Mouse (Mus musculus) stomach, embryonic 15.5 days (tissue): ENCODE results near the gene Txndc16. TPM values are rescaled to one million over a fixed set of nuclear protein-coding genes. Genes with fewer than 3 reads are reported as not detected.

Source experiments
- ATAC-seq: fragments of 200-750 bp; cut with Nextera tagmentation; 2 replicates; pipeline ENCODE4 v1.8.0; 2017; ENCODE audit warnings: low read depth, moderate number of reproducible peaks, moderate TSS enrichment; ENCODE audit not compliant: insufficient read depth, low FRiP score
- H3K27ac ChIP-seq: fragments of 300-500 bp; sonication (generic); 2 replicates; pipeline ENCODE4 v1.5.1; 2015; ENCODE audit warnings: mild to moderate bottlenecking, inconsistent platforms
- H3K27me3 ChIP-seq: fragments of 300-500 bp; sonication (generic); replicated peaks from 2 replicates; pipeline ENCODE4 v1.6.1; 2015; ENCODE audit warnings: inconsistent platforms
- H3K36me3 ChIP-seq: fragments of 300-500 bp; sonication (generic); 2 replicates; pipeline ENCODE4 v1.6.1; 2015; ENCODE audit warnings: inconsistent platforms
- H3K4me1 ChIP-seq: fragments of 300-500 bp; sonication (generic); 2 replicates; pipeline ENCODE4 v1.6.1; 2015; ENCODE audit warnings: inconsistent platforms
- H3K4me2 ChIP-seq: fragments of 300-500 bp; sonication (generic); 2 replicates; pipeline ENCODE4 v1.6.1; 2015; ENCODE audit warnings: mild to moderate bottlenecking, inconsistent platforms
- H3K4me3 ChIP-seq: fragments of 300-500 bp; sonication (generic); replicated peaks from 2 replicates; pipeline ENCODE4 v1.5.1; 2015; ENCODE audit warnings: inconsistent platforms
- H3K9ac ChIP-seq: fragments of 300-500 bp; sonication (generic); 2 replicates; pipeline ENCODE4 v1.6.1; 2015; ENCODE audit warnings: inconsistent platforms
- H3K9me3 ChIP-seq: fragments of 300-500 bp; sonication (generic); 2 replicates; pipeline ENCODE4 v1.6.1; 2016; ENCODE audit warnings: inconsistent platforms
- WGBS: fragments of 180-500 bp; shearing (Covaris S2); methylation state at CpG from one replicate; pipeline ENCODE4 v1.1.7; 2015; 5-methylcytosine and 5-hydroxymethylcytosine counted together
- polyA plus RNA-seq: library from polyadenylated mRNA; unstranded; fragments of >200 nt; fragmentation: Nextera tagmentation; extraction: Ambion mirVana; gene quantifications from 2 replicates; pipeline ENCODE4 v1.2.1, GENCODE M21; 2015

The Txndc16 gene
- 11.2 and 11.3 TPM in 2 replicates for polyA plus RNA-seq

GRCm38 (mm10) chr14:45220090-45220956 is at the start of gene Txndc16:
TSS of gene Txndc16 (minus strand) at chr14:45220328.
- Histone ChIP-seq H3K36me3 (no peaks in the 10 kb centered on the region), H3K4me3 (peak within 1 kb of the TSS; percentile 66), H3K27me3 (no peaks in the 10 kb centered on the region), H3K4me1 (no peaks in the 10 kb centered on the region), H3K4me2 (peak within 1 kb of the TSS; percentile 95), H3K9me3 (no peaks in the 10 kb centered on the region), H3K27ac (peak within 1 kb of the TSS; percentile 91), H3K9ac (peak within 1 kb of the TSS; percentile 59)
- ATAC-seq: peak; percentile 6; the same call in 1 of the 2 replicates
- WGBS: under 1% methylated on average over 59 of the region's 59 CpGs

DNA sequence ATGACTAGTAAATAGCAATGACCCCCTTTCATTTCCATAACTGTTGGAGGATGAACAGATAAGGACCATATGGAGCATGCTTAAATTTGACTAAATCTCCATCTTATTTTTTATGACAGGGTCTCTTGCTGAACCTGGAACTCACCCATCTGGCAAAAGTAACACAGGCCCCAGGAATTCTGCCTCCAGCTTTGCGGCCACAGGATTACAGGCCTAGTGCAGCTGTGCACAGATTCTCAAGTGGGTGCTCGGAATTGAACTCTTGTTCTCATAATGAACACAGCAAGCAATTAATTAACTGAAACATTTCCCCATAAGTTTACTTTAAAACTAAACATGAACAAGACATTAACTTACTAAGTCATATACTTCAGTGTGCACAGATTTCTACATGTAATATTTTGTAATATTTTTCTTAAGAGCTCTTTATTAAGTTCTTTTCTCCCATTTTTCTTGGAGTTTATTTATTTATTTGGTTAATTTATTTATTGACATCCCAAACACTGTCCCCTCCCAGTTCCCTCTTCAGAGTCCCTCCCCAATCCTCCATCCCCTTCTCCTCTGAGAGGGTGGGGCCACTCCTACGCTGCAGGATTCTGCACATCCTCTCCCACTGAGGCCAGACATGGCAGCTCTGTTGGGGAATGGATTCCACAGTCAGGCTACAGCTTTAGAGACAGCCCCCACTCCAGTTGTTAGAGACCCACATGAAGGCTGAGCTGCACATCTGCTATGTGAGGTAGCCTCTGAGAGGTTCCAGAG is 43.9 kb upstream of the Txndc16 start:
- H3K9me3 ChIP-seq: no peaks in the 10 kb centered on the region
- H3K36me3 ChIP-seq: no peaks in the 10 kb centered on the region
- no peaks in the 10 kb centered on the region for H3K4me1 ChIP-seq
- H3K27ac ChIP-seq: no peak overlapping the region
- H3K4me3 ChIP-seq: no peak overlapping the region
- no peak for ATAC-seq
- H3K9ac ChIP-seq: no peak overlapping the region
- H3K27me3 ChIP-seq: no peaks in the 10 kb centered on the region
- H3K4me2 ChIP-seq: no peak overlapping the region
- WGBS: 67% methylated on average over 3 of the region's 3 CpGs

DNA sequence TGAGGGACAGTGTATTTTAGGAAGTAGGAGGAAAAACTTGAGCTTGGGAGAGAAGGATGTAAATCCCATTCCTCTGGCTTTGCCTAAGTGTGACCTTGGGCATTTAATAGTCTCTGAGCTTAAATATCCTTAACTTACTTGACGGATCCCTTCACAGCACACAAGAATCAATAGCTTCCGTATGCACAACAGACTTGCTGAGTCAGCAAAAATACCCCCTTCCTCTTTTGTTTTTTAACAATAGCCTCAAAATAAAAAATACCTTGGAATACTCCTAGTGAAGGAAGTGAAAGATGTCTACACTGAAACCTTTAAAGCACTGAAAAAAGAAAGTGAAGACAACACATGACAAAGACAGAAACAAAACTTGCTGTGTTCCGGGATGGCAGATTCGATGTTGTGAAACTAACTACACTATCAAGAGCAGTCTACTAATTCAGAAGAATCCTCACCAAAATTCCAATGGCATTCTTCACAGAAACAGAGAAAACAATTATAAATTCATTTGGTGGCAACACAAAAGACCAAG is 31.5 kb upstream of the Txndc16 start:
- H3K4me3 ChIP-seq: no peak overlapping the region
- H3K9me3 ChIP-seq: no peaks in the 10 kb centered on the region
- H3K36me3 ChIP-seq: no peaks in the 10 kb centered on the region
- WGBS: 79% methylated on average over 4 of the region's 4 CpGs
- H3K4me2 ChIP-seq: no peak overlapping the region
- ATAC-seq: no peak
- H3K9ac ChIP-seq: no peak overlapping the region
- no peaks in the 10 kb centered on the region for H3K27me3 ChIP-seq
- H3K4me1 ChIP-seq: no peaks in the 10 kb centered on the region
- H3K27ac ChIP-seq: no peak overlapping the region

GRCm38 (mm10) chr14:45241613-45242012 is 21.5 kb upstream of the Txndc16 start:
- no peak overlapping the region for H3K27ac ChIP-seq
- H3K9me3 ChIP-seq: no peaks in the 10 kb centered on the region
- H3K27me3 ChIP-seq: no peaks in the 10 kb centered on the region
- H3K36me3 ChIP-seq: no peaks in the 10 kb centered on the region
- no peaks in the 10 kb centered on the region for H3K4me1 ChIP-seq
- no peak overlapping the region for H3K4me3 ChIP-seq
- WGBS: 51% methylated on average over 1 of the region's 1 CpGs
- no peak overlapping the region for H3K4me2 ChIP-seq
- no peak for ATAC-seq
- no peak overlapping the region for H3K9ac ChIP-seq

- no peak for ATAC-seq
Observed at GRCm38 (mm10) chr14:45239042-45239441, 18.9 kb upstream of the Txndc16 start.

GRCm38 (mm10) chr14:45220957-45221630 is 966 bp upstream of the Txndc16 start:
- no peak for ATAC-seq
- H3K4me1 ChIP-seq: no peaks in the 10 kb centered on the region
- H3K9me3 ChIP-seq: no peaks in the 10 kb centered on the region
- H3K9ac ChIP-seq: peak overlapping the region; percentile 1; the same call in 1 of the 2 replicates
- H3K4me3 ChIP-seq: peak overlapping the region; percentile 66
- peak overlapping the region; percentile 95 for H3K4me2 ChIP-seq
- H3K27me3 ChIP-seq: no peaks in the 10 kb centered on the region
- 12% methylated on average over 10 of the region's 11 CpGs for WGBS
- H3K36me3 ChIP-seq: no peaks in the 10 kb centered on the region
- H3K27ac ChIP-seq: no peak overlapping the region

More at GRCm38 (mm10) chr14:45239042-45239441, 18.9 kb upstream of the Txndc16 start:
- no peaks in the 10 kb centered on the region for H3K4me1 ChIP-seq
- no peaks in the 10 kb centered on the region for H3K9me3 ChIP-seq
- H3K4me2 ChIP-seq: no peak overlapping the region
- no peak overlapping the region for H3K4me3 ChIP-seq
- H3K9ac ChIP-seq: no peak overlapping the region
- 67% methylated on average over 2 of the region's 2 CpGs for WGBS
- no peak overlapping the region for H3K27ac ChIP-seq
- no peaks in the 10 kb centered on the region for H3K36me3 ChIP-seq
- no peaks in the 10 kb centered on the region for H3K27me3 ChIP-seq

DNA sequence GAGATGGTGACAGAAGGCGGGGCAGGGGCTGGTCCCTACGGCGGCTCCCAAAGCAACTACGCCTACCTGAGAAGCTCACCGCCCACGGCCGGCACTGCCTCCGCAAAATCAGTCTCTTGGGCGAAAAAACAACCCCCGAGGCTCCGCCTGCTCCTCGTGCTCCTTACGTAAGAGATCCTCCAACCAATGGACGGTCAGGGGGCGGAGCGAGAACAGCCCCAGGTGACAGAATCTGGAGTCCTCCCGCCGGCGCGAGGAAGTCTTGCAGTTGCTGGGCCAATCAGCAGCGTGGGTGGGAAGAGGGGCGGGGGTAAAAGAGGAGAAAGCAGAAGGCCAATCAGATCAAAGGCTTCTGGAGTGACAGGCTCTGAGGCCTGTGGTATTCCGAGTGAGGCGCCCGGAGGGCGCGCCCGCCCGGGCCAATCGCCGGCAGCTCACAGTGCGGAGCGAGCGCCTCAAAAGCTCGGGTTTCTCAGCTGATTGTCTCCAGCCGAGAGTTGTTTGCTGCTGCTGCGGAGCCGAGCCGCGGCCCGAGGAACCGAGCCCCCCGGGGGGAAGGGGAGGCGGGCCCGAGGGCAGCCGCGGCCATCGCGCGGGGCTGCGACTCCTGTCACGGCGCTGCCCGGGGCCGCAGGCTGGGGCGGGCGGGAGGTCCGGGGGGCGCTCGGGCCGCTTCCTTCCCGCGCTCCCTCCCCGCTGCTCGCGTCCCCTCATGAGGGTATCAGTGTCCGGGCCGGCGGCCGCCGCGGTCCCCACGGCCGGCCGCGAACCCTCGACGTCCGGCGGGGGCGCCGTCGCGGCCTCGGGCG is 643 bp downstream of the Txndc16 start, which contains the start of gene Gpr137c:
Gene Gpr137c (plus strand): TSS at position 437 of the 809 bp plus-strand sequence.
- H3K4me3 ChIP-seq: peak within 1 kb of the TSS; percentile 66
- H3K4me1 ChIP-seq: no peaks in the 10 kb centered on the region
- peak within 1 kb of the TSS; percentile 95 for H3K4me2 ChIP-seq
- no peaks in the 10 kb centered on the region for H3K9me3 ChIP-seq
- WGBS: under 1% methylated on average over 73 of the region's 86 CpGs
- H3K36me3 ChIP-seq: no peaks in the 10 kb centered on the region
- ATAC-seq: peak; percentile 98
- H3K9ac ChIP-seq: peak within 1 kb of the TSS; percentile 59
- no peaks in the 10 kb centered on the region for H3K27me3 ChIP-seq
- H3K27ac ChIP-seq: peak within 1 kb of the TSS; percentile 91

- Histone ChIP-seq H3K9ac (no peak overlapping the region), H3K36me3 (no peaks in the 10 kb centered on the region), H3K4me1 (no peaks in the 10 kb centered on the region), H3K27me3 (no peaks in the 10 kb centered on the region), H3K27ac (no peak overlapping the region), H3K9me3 (no peaks in the 10 kb centered on the region), H3K4me3 (no peak overlapping the region), H3K4me2 (no peak overlapping the region)
- no peak for ATAC-seq
- WGBS: 75% methylated on average over 4 of the region's 4 CpGs
Observed at GRCm38 (mm10) chr14:45217693-45218092, 2.4 kb downstream of the Txndc16 start.

- WGBS: 91% methylated on average over 9 of the region's 9 CpGs
- Histone ChIP-seq H3K27me3 (no peaks in the 10 kb centered on the region), H3K4me3 (no peak overlapping the region), H3K4me1 (no peaks in the 10 kb centered on the region), H3K4me2 (no peak overlapping the region), H3K9ac (no peak overlapping the region), H3K27ac (no peak overlapping the region), H3K9me3 (no peaks in the 10 kb centered on the region), H3K36me3 (no peaks in the 10 kb centered on the region)
- no peak for ATAC-seq
Observed at GRCm38 (mm10) chr14:45216711-45217340, 3.3 kb downstream of the Txndc16 start.

DNA sequence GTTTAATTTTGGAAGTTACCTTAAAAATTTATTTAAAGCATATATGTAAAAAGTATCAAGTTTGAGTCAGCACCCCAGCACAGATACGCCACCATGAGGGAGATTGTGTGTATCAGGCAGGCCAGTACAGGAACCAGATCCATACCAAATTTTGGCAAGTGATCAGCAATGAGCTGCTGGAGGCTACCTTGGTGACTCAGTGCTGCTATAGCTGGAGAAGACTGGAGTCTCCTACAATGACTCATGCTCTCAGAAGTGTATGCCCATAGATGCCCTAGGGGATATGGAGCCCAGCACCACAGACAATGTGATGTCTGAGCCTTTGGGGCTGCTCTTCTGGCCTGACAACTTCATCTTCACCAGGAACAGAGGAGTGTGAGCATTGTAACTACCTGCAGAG is 8.7 kb downstream of the Txndc16 start:
- WGBS: 83% methylated on average over 1 of the region's 1 CpGs
- Histone ChIP-seq H3K4me3 (no peak overlapping the region), H3K9ac (no peak overlapping the region), H3K36me3 (no peaks in the 10 kb centered on the region), H3K4me2 (no peak overlapping the region), H3K9me3 (no peaks in the 10 kb centered on the region), H3K4me1 (no peaks in the 10 kb centered on the region), H3K27me3 (no peaks in the 10 kb centered on the region), H3K27ac (no peak overlapping the region)
- ATAC-seq: no peak
